Mouse (Mus musculus): ENCODE measurements around the gene Rps11. TPM values are rescaled to one million over a fixed set of nuclear protein-coding genes. Genes with fewer than 3 reads are reported as not detected.
A peak's percentile ranks its signal among the peaks of the same experiment; 100 is the strongest.
"Not testable (repeated sequence)": the region's sequence is repeated elsewhere in the genome, so short reads cannot be mapped to it uniquely, and the experiment has no call there.

The Rps11 gene
- polyA plus RNA-seq, 1 experiment, result 1,929 TPM

GRCm38 (mm10) chr7:45119780-45120709, 4.2 kb downstream of the Rps11 start:
- Histone ChIP-seq H3K4me3 (ENCODE audit: insufficient read depth, low read length) (no peak overlapping the region), H3K27ac (ENCODE audit: insufficient read depth, low read length) (no peak overlapping the region), H3K4me1 (ENCODE audit: control insufficient read depth, insufficient read depth, low read length) (0 out of 2 replicates have a peak, but pooled peaks cover 5% of the 10 kb centered on the region)
- TF ChIP-seq CTCF (IDR thresholded peaks at IDR 0.05; ENCODE audit: borderline replicate concordance, insufficient read depth, low read length) (no peak), POLR2A (IDR thresholded peaks at IDR 0.05; ENCODE audit: low read depth, low read length) (peak; percentile 21; the same call in 1 of the 2 replicates)

DNA sequence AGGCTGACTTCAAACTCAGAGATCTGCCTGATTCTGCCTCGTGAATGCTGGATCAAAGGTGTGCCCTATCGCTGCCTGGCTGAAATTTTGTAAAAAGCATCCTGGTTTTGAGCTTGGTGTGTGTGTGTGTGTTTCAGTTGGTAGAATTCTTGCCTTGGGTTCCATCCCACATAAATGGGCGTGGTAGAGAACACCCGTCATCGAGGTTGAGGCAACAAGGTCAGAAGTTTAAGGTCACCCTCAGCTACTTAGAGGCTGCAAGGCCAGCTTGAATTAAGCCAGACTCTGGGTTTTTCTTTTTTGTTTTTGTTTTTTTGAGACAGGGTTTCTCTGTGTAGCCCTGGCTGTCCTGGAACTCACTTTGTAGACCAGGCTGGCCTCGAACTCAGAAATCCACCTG, 5.9 kb downstream of the Rps11 start:
- H3K4me1 ChIP-seq (ENCODE audit: control insufficient read depth, insufficient read depth, low read length), result 0 out of 2 replicates have a peak, but pooled peaks cover 5% of the 10 kb centered on the region

DNA sequence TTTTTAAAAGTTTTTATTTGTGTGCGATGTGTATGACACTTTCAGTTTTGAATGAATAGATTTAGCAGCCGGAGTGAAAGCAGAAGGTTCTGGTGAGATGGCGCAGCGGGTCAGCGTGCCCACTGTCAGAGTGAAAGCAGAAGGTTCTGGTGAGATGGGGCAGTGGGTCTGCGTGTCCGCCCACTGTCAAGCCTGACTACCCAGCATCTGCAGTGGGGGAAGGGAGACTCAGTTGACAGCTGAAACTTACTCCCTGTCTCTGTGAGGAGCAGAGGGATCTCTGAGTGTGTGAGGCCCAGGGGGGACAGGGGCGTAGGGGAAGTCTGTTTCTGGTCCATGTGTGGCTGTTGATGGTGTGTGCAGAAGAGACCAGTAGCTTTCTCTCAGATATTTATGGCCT, 6.7 kb downstream of the Rps11 start:
- no peak for TF ChIP-seq CTCF (IDR thresholded peaks at IDR 0.05; ENCODE audit: borderline replicate concordance, insufficient read depth, low read length)
- no peak for TF ChIP-seq POLR2A (IDR thresholded peaks at IDR 0.05; ENCODE audit: low read depth, low read length)
- no peak overlapping the region for H3K4me3 ChIP-seq (ENCODE audit: insufficient read depth, low read length)
- 0 out of 2 replicates have a peak, but pooled peaks cover 5% of the 10 kb centered on the region for H3K4me1 ChIP-seq (ENCODE audit: control insufficient read depth, insufficient read depth, low read length)
- H3K27ac ChIP-seq (ENCODE audit: insufficient read depth, low read length), result no peak overlapping the region

More for the DNA sequence above, 5.9 kb downstream of the Rps11 start:
- no peak overlapping the region for H3K27ac ChIP-seq (ENCODE audit: insufficient read depth, low read length)
- TF ChIP-seq CTCF (IDR thresholded peaks at IDR 0.05; ENCODE audit: borderline replicate concordance, insufficient read depth, low read length), result no peak
- TF ChIP-seq POLR2A (IDR thresholded peaks at IDR 0.05; ENCODE audit: low read depth, low read length), result no peak
- no peak overlapping the region for H3K4me3 ChIP-seq (ENCODE audit: insufficient read depth, low read length)

GRCm38 (mm10) chr7:45113476-45113875, 10.8 kb downstream of the Rps11 start:
- H3K27ac ChIP-seq (ENCODE audit: insufficient read depth, low read length), result no peak overlapping the region

GRCm38 (mm10) chr7:45112529-45112928, 11.7 kb downstream of the Rps11 start:
- TF ChIP-seq POLR2A (IDR thresholded peaks at IDR 0.05; ENCODE audit: low read depth, low read length), result no peak
- TF ChIP-seq CTCF (IDR thresholded peaks at IDR 0.05; ENCODE audit: borderline replicate concordance, insufficient read depth, low read length), result no peak
- no peak overlapping the region for H3K4me3 ChIP-seq (ENCODE audit: insufficient read depth, low read length)
- H3K27ac ChIP-seq (ENCODE audit: insufficient read depth, low read length), result no peak overlapping the region
- no peaks in the 10 kb centered on the region for H3K4me1 ChIP-seq (ENCODE audit: control insufficient read depth, insufficient read depth, low read length)

More at GRCm38 (mm10) chr7:45113476-45113875, 10.8 kb downstream of the Rps11 start:
- Histone ChIP-seq H3K4me3 (ENCODE audit: insufficient read depth, low read length) (no peak overlapping the region), H3K4me1 (ENCODE audit: control insufficient read depth, insufficient read depth, low read length) (no peaks in the 10 kb centered on the region)
- TF ChIP-seq CTCF (IDR thresholded peaks at IDR 0.05; ENCODE audit: borderline replicate concordance, insufficient read depth, low read length) (no peak), POLR2A (IDR thresholded peaks at IDR 0.05; ENCODE audit: low read depth, low read length) (no peak)

DNA sequence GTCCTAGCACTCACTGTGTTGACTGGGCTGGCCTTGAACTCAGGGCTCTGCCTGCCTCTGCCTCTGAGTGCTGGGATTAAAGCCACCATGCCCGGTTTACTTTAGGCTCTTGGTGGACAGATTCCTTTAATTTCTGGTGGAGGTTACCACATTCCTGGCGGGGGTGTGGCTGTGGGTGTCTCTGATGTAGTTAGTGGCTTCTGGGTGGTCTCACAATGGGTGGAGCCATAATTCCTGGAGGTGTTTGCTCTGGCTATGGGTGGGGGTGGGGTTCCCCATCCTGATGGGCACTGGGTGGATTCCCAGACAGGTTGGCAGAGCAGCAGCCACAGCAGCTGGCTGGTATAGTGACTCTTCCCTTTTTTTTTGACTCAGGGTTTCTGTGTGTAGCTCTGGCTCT, 12.3 kb downstream of the Rps11 start:
- Histone ChIP-seq H3K4me3 (ENCODE audit: insufficient read depth, low read length) (no peak overlapping the region), H3K27ac (ENCODE audit: insufficient read depth, low read length) (no peak overlapping the region), H3K4me1 (ENCODE audit: control insufficient read depth, insufficient read depth, low read length) (no peaks in the 10 kb centered on the region)
- TF ChIP-seq POLR2A (IDR thresholded peaks at IDR 0.05; ENCODE audit: low read depth, low read length), result no peak
- TF ChIP-seq CTCF (IDR thresholded peaks at IDR 0.05; ENCODE audit: borderline replicate concordance, insufficient read depth, low read length), result no peak

GRCm38 (mm10) chr7:45110089-45110488, 14.2 kb downstream of the Rps11 start:
- H3K27ac ChIP-seq (ENCODE audit: insufficient read depth, low read length); H3K4me3 ChIP-seq (ENCODE audit: insufficient read depth, low read length); H3K4me1 ChIP-seq (ENCODE audit: control insufficient read depth, insufficient read depth, low read length): not testable (repeated sequence)

- H3K4me3 ChIP-seq (ENCODE audit: insufficient read depth, low read length), result no peak overlapping the region
- TF ChIP-seq CTCF (IDR thresholded peaks at IDR 0.05; ENCODE audit: borderline replicate concordance, insufficient read depth, low read length) (no peak), POLR2A (IDR thresholded peaks at IDR 0.05; ENCODE audit: low read depth, low read length) (no peak)
- no peak overlapping the region for H3K27ac ChIP-seq (ENCODE audit: insufficient read depth, low read length)
- no peaks in the 10 kb centered on the region for H3K4me1 ChIP-seq (ENCODE audit: control insufficient read depth, insufficient read depth, low read length)
Observed at GRCm38 (mm10) chr7:45107052-45107645, 17.1 kb downstream of the Rps11 start.

- no peak overlapping the region for H3K4me3 ChIP-seq (ENCODE audit: insufficient read depth, low read length)
- TF ChIP-seq CTCF (IDR thresholded peaks at IDR 0.05; ENCODE audit: borderline replicate concordance, insufficient read depth, low read length), result no peak
- TF ChIP-seq POLR2A (IDR thresholded peaks at IDR 0.05; ENCODE audit: low read depth, low read length), result no peak
- no peaks in the 10 kb centered on the region for H3K4me1 ChIP-seq (ENCODE audit: control insufficient read depth, insufficient read depth, low read length)
- no peak overlapping the region for H3K27ac ChIP-seq (ENCODE audit: insufficient read depth, low read length)
Observed at GRCm38 (mm10) chr7:45106441-45106840, 17.8 kb downstream of the Rps11 start.

GRCm38 (mm10) chr7:45105491-45105890, 18.7 kb downstream of the Rps11 start:
- Histone ChIP-seq H3K4me3 (ENCODE audit: insufficient read depth, low read length) (no peak overlapping the region), H3K27ac (ENCODE audit: insufficient read depth, low read length) (no peak overlapping the region), H3K4me1 (ENCODE audit: control insufficient read depth, insufficient read depth, low read length) (no peaks in the 10 kb centered on the region)
- no peak for TF ChIP-seq CTCF (IDR thresholded peaks at IDR 0.05; ENCODE audit: borderline replicate concordance, insufficient read depth, low read length)
- TF ChIP-seq POLR2A (IDR thresholded peaks at IDR 0.05; ENCODE audit: low read depth, low read length), result no peak
